Mouse (Mus musculus) thymus, adult 2 months (tissue): ENCODE results near the gene Cks1b.

ENCODE experiments used
- CTCF ChIP-seq: fragments of 200-500 bp; IDR thresholded peaks from 2 replicates; pipeline ENCODE4 v1.5.1; 2012; ENCODE audit warnings: mild to moderate bottlenecking, control low read depth, low read length, moderate library complexity, borderline replicate concordance; ENCODE audit not compliant: control insufficient read depth, poor library complexity, insufficient read depth; ENCODE audit errors: extremely low read depth
- POLR2A ChIP-seq: fragments of 200-500 bp; IDR thresholded peaks from 2 replicates; pipeline ENCODE4 v1.6.1; 2012; ENCODE audit warnings: mild to moderate bottlenecking, low read length, control low read depth, moderate library complexity; ENCODE audit not compliant: control insufficient read depth, poor library complexity, insufficient read depth; ENCODE audit errors: extremely low read depth

GRCm38 (mm10) chr3:89434532-89434931, 16.3 kb upstream of the Cks1b start:
- no peak for TF ChIP-seq CTCF
- no peak for TF ChIP-seq POLR2A
